Mouse (Mus musculus): ENCODE data around the gene Fam83f. TPM values are rescaled to one million over a fixed set of nuclear protein-coding genes. Genes with fewer than 3 reads are reported as not detected.

Gene Fam83f
- polyA plus RNA-seq, 1 experiment from 2014 or later, result 0.26 TPM

DNA sequence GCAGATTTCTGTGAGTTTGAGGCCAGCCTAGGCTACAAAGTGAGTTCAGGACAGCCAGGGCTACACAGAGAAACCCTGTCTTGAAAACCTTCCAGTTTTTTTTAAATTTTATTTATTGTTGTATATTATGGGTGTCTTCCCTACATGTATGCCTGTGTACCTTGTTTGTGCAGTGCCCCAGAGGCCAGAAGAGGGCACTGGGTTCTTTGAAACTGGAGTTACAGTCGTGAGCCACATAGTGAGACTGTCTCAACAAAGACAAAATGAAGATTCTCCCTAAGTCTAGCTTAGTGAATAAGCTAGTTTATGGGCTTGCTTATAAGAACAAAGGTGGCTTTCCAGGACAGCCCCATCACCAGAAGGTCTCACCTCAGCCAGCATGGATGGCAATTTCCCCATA, 64.9 kb downstream of the Fam83f start:
- DNase-seq (no peak), ATAC-seq (ENCODE audit: low FRiP score, low TSS enrichment) (no peak)
- H3K4me1 ChIP-seq (ENCODE audit: control insufficient read depth, insufficient read depth, low read length), result no peaks in the 10 kb centered on the region
- no peak overlapping the region for H3K4me2 ChIP-seq (ENCODE audit: low read length)
- no peaks in the 10 kb centered on the region for H3K36me3 ChIP-seq (ENCODE audit: control insufficient read depth, insufficient read depth, low read length)
- H3K9me3 ChIP-seq (ENCODE audit: control insufficient read depth, low read length), result no peaks in the 10 kb centered on the region
- no peak overlapping the region for H3K9ac ChIP-seq (replicated peaks; ENCODE audit: low read length)
- WGBS, result 41% methylated on average over 1 of the region's 1 CpGs
- H3K27ac ChIP-seq (replicated peaks; ENCODE audit: low read depth, low read length), result no peak overlapping the region
- H3K27me3 ChIP-seq (ENCODE audit: control insufficient read depth, insufficient read depth, low read length), result no peaks in the 10 kb centered on the region
- no peak overlapping the region for H3K4me3 ChIP-seq (replicated peaks; ENCODE audit: low read depth, low read length)

DNA sequence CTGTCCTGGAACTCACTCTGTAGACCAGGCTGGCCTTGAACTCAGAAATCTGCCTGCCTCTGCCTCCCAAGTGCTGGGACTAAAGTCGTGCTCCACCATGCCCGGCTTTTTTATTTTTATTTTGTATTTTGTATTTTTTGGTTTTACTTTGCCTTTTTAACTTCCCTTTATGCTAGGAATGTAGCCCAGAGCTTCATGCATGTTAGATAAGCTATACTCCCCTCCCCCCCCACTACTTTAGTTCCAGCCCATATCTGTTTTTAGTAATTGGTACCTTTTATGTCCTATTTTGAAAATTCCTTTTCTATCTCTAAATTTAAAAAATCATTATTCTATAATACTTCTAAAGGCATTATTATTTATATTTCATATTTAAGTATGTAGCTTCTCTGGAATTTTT, 66.6 kb downstream of the Fam83f start:
- Histone ChIP-seq H3K27me3 (ENCODE audit: control insufficient read depth, insufficient read depth, low read length) (no peaks in the 10 kb centered on the region), H3K4me1 (ENCODE audit: control insufficient read depth, insufficient read depth, low read length) (no peaks in the 10 kb centered on the region), H3K27ac (replicated peaks; ENCODE audit: low read depth, low read length) (no peak overlapping the region), H3K9ac (replicated peaks; ENCODE audit: low read length) (no peak overlapping the region), H3K4me2 (ENCODE audit: low read length) (no peak overlapping the region), H3K4me3 (replicated peaks; ENCODE audit: low read depth, low read length) (no peak overlapping the region), H3K9me3 (ENCODE audit: control insufficient read depth, low read length) (no peaks in the 10 kb centered on the region), H3K36me3 (ENCODE audit: control insufficient read depth, insufficient read depth, low read length) (no peaks in the 10 kb centered on the region)
- 94% methylated on average over 2 of the region's 2 CpGs for WGBS
- no peak for DNase-seq
- ATAC-seq (ENCODE audit: low FRiP score, low TSS enrichment), result no peak

DNA sequence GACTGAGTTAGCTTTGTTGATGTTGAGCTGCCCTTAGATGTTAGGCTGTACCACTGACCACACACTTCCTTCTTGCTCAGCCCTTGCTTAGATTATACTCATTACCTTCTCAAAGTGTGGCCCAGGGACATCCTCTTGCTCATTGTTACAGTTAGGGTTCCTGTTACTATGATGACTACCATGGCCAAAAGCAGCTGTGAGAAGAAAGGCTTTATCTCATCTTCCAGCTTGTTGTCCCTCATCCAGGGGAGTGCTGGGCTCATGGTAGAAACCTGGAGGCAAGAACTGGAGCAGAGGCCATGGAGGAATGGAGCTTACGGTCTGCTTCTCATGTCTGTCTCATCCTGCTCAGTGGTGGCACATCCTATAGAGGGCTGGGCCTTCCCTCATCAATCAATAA, 68.3 kb downstream of the Fam83f start:
- 89% methylated on average over 1 of the region's 1 CpGs for WGBS

DNA sequence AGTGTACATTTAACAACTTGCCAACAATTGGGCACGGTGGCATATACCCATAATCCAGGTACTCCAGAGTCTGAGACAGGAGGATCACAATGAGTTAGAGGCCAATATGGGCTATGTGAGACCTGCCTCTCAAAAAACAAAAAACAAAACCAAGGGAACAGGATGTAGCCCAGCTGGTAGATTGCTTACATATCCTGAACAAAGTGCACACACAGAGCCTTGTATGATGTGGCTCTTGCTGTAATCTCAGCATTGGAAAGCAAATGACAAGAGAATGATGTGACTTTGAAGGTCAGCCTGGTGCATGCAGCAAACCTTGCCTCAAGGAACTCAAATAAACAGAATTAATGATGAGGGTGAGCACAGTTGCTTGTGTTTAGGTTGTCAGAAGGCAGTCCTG, 70.2 kb downstream of the Fam83f start:
- no peak overlapping the region for H3K9ac ChIP-seq (replicated peaks; ENCODE audit: low read length)
- ATAC-seq (ENCODE audit: low FRiP score, low TSS enrichment) (no peak), DNase-seq (no peak)
- H3K4me2 ChIP-seq (ENCODE audit: low read length), result no peak overlapping the region
- no peaks in the 10 kb centered on the region for H3K27me3 ChIP-seq (ENCODE audit: control insufficient read depth, insufficient read depth, low read length)
- H3K4me3 ChIP-seq (replicated peaks; ENCODE audit: low read depth, low read length), result no peak overlapping the region
- no peaks in the 10 kb centered on the region for H3K36me3 ChIP-seq (ENCODE audit: control insufficient read depth, insufficient read depth, low read length)
- H3K27ac ChIP-seq (replicated peaks; ENCODE audit: low read depth, low read length), result no peak overlapping the region
- H3K9me3 ChIP-seq (ENCODE audit: control insufficient read depth, low read length), result no peaks in the 10 kb centered on the region
- WGBS, result 90% methylated on average over 1 of the region's 1 CpGs
- H3K4me1 ChIP-seq (ENCODE audit: control insufficient read depth, insufficient read depth, low read length), result no peaks in the 10 kb centered on the region

More for the DNA sequence above, 68.3 kb downstream of the Fam83f start:
- Histone ChIP-seq H3K27me3 (ENCODE audit: control insufficient read depth, insufficient read depth, low read length) (no peaks in the 10 kb centered on the region), H3K4me3 (replicated peaks; ENCODE audit: low read depth, low read length) (no peak overlapping the region), H3K27ac (replicated peaks; ENCODE audit: low read depth, low read length) (no peak overlapping the region), H3K9me3 (ENCODE audit: control insufficient read depth, low read length) (no peaks in the 10 kb centered on the region), H3K4me2 (ENCODE audit: low read length) (no peak overlapping the region), H3K4me1 (ENCODE audit: control insufficient read depth, insufficient read depth, low read length) (no peaks in the 10 kb centered on the region), H3K36me3 (ENCODE audit: control insufficient read depth, insufficient read depth, low read length) (no peaks in the 10 kb centered on the region), H3K9ac (replicated peaks; ENCODE audit: low read length) (no peak overlapping the region)
- DNase-seq (no peak), ATAC-seq (ENCODE audit: low FRiP score, low TSS enrichment) (no peak)

DNA sequence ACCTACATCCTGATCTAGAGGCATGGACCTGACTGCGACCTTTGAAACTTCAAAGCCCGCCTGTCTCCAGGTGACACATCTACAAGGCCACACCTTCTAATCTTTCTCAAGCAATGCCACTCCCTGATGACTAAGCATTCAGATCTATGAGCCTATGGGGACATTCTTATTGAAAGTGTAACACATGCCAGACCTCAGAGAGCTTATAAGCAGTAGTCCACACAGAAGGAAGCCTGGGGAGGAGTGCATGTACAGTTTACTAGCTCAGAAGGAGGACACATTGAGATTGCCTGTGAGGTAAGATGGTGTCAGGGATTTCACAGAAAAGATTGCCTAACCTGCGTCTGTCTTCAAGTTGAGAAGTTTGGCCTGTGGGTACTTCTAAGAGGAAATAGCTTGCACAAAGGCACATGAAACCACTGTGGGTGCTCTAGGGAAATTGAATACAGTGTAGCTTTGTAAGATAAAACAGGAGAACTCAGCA, 71.4 kb downstream of the Fam83f start:
- Histone ChIP-seq H3K9ac (replicated peaks; ENCODE audit: low read length) (no peak overlapping the region), H3K4me2 (ENCODE audit: low read length) (no peak overlapping the region), H3K4me1 (ENCODE audit: control insufficient read depth, insufficient read depth, low read length) (no peaks in the 10 kb centered on the region), H3K4me3 (replicated peaks; ENCODE audit: low read depth, low read length) (no peak overlapping the region), H3K36me3 (ENCODE audit: control insufficient read depth, insufficient read depth, low read length) (no peaks in the 10 kb centered on the region), H3K9me3 (ENCODE audit: control insufficient read depth, low read length) (no peaks in the 10 kb centered on the region), H3K27me3 (ENCODE audit: control insufficient read depth, insufficient read depth, low read length) (no peaks in the 10 kb centered on the region), H3K27ac (replicated peaks; ENCODE audit: low read depth, low read length) (no peak overlapping the region)
- WGBS, result 93% methylated on average over 3 of the region's 3 CpGs
- ATAC-seq (ENCODE audit: low FRiP score, low TSS enrichment), result no peak
- DNase-seq, result no peak

DNA sequence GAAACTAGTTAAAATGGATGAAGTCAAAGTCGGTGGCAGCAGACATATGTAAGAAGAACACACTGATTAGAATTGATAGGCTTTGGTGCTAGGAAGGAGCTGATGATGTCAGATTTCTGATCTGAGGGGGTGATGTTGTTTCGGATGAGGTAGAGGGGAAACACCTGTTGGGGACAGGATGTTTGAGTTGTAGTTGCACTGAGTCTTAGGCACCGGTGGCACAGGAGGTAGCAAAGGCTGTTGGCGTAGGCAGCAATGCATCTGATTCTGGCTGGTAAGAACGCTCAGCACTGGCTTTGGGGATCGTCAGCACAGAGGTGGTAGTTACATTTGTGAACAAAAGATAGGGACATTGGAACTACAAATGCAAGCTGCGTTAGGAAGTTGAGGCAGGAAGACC, 72.0 kb downstream of the Fam83f start:
- Histone ChIP-seq H3K36me3 (ENCODE audit: control insufficient read depth, insufficient read depth, low read length) (no peaks in the 10 kb centered on the region), H3K4me1 (ENCODE audit: control insufficient read depth, insufficient read depth, low read length) (no peaks in the 10 kb centered on the region)

DNA sequence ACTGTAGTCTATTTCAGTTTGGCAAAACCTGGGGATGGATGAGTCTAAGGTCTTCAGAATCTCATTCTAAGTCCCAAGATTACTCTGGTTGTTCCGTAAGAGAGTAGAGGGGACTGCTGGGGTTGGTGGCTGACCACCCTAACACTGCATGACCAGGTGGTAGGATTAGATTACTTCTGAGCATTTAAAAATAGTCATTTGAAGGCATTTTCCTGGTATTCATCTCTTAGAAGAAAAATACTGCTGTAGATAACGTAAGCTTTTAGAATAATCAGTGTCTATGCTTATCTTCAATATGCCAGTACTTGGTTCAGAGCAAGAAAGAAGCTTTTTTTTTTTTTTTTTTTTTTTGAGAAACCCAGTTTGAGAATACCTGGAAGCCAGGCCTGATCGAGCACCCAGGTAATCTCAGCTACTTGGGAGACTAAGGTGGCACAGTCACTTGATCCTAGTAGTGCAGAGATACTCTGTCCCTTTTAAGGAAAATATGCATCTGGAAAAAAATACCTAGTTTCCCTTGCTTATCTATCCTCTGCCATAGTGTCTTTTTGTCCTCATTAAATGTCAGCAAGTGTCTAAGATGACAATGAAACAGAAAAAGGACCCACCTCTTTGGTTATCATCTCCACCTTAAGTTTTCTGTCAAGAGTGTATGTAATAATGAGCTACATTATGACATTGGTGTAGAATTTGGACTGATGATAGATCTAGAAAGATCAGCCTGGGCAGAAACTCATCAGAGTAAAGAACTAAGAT, 73.2 kb downstream of the Fam83f start:
- WGBS, result 88% methylated on average over 3 of the region's 3 CpGs
- Histone ChIP-seq H3K9me3 (ENCODE audit: control insufficient read depth, low read length) (no peaks in the 10 kb centered on the region), H3K36me3 (ENCODE audit: control insufficient read depth, insufficient read depth, low read length) (no peaks in the 10 kb centered on the region), H3K4me1 (ENCODE audit: control insufficient read depth, insufficient read depth, low read length) (no peaks in the 10 kb centered on the region), H3K4me2 (ENCODE audit: low read length) (no peak overlapping the region), H3K27ac (replicated peaks; ENCODE audit: low read depth, low read length) (no peak overlapping the region), H3K27me3 (ENCODE audit: control insufficient read depth, insufficient read depth, low read length) (no peaks in the 10 kb centered on the region), H3K9ac (replicated peaks; ENCODE audit: low read length) (no peak overlapping the region), H3K4me3 (replicated peaks; ENCODE audit: low read depth, low read length) (no peak overlapping the region)
- ATAC-seq (ENCODE audit: low FRiP score, low TSS enrichment) (no peak), DNase-seq (no peak)

More for the DNA sequence above, 72.0 kb downstream of the Fam83f start:
- ATAC-seq (ENCODE audit: low FRiP score, low TSS enrichment) (no peak), DNase-seq (no peak)
- no peaks in the 10 kb centered on the region for H3K27me3 ChIP-seq (ENCODE audit: control insufficient read depth, insufficient read depth, low read length)
- H3K9me3 ChIP-seq (ENCODE audit: control insufficient read depth, low read length), result no peaks in the 10 kb centered on the region
- WGBS, result 91% methylated on average over 7 of the region's 7 CpGs
- no peak overlapping the region for H3K4me3 ChIP-seq (replicated peaks; ENCODE audit: low read depth, low read length)
- no peak overlapping the region for H3K27ac ChIP-seq (replicated peaks; ENCODE audit: low read depth, low read length)
- no peak overlapping the region for H3K9ac ChIP-seq (replicated peaks; ENCODE audit: low read length)
- no peak overlapping the region for H3K4me2 ChIP-seq (ENCODE audit: low read length)

DNA sequence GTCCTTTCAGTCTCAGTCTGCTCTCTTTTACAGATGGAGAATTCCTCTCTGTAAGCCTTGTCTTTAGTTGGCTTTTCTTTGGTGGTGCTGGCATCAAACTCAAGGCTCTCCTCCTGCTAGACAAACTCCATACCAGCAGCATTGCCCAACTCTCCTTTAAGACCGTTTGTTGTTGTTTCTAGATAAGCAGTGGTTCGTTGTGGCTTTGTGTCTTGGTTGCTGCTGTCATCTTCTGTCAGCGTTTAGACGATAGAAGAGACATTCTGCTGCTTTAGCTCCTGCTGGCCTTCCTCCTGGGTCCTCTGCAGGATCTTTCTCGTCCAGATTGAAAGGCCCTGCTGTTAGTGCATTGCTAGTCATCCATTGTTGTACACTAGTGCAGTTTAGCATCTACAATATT, 77.3 kb downstream of the Fam83f start:
- WGBS, result 72% methylated on average over 5 of the region's 5 CpGs
- H3K4me3 ChIP-seq (replicated peaks; ENCODE audit: low read depth, low read length), result no peak overlapping the region
- DNase-seq (no peak), ATAC-seq (ENCODE audit: low FRiP score, low TSS enrichment) (no peak)
- H3K9me3 ChIP-seq (ENCODE audit: control insufficient read depth, low read length), result no peaks in the 10 kb centered on the region
- H3K4me1 ChIP-seq (ENCODE audit: control insufficient read depth, insufficient read depth, low read length), result no peaks in the 10 kb centered on the region
- H3K9ac ChIP-seq (replicated peaks; ENCODE audit: low read length), result no peak overlapping the region
- H3K36me3 ChIP-seq (ENCODE audit: control insufficient read depth, insufficient read depth, low read length), result no peaks in the 10 kb centered on the region
- no peak overlapping the region for H3K27ac ChIP-seq (replicated peaks; ENCODE audit: low read depth, low read length)
- H3K27me3 ChIP-seq (ENCODE audit: control insufficient read depth, insufficient read depth, low read length), result no peaks in the 10 kb centered on the region
- H3K4me2 ChIP-seq (ENCODE audit: low read length), result no peak overlapping the region

All from midbrain, embryonic 14.5 days (tissue).